Mouse (Mus musculus) induced T-regulatory cell, adult 2 months (primary cell): ENCODE measurements around the gene Gpr157.

Experiments used
- DNase-seq: peaks from one replicate; pipeline ENCODE4 v3.0.0-alpha.2; 2012; ENCODE audit warnings: low read depth

Gene Gpr157

GRCm38 (mm10) chr4:150110373-150110772, 23.2 kb downstream of the Gpr157 start:
- no peak for DNase-seq

- DNase-seq: peak; percentile 77
Measured at GRCm38 (mm10) chr4:150112867-150113266, 25.7 kb downstream of the Gpr157 start.

- DNase-seq: no peak
Measured at GRCm38 (mm10) chr4:150114505-150115061, 27.4 kb downstream of the Gpr157 start.

GRCm38 (mm10) chr4:150117311-150117710, 30.1 kb downstream of the Gpr157 start:
- peak; percentile 49 for DNase-seq

- DNase-seq: no peak
Measured at GRCm38 (mm10) chr4:150118163-150118562, 31.0 kb downstream of the Gpr157 start.

- no peak for DNase-seq
Measured at GRCm38 (mm10) chr4:150119055-150119454, 31.9 kb downstream of the Gpr157 start, which contains the start of gene Slc2a5. Slc2a5 (plus strand) TSS chr4:150119283.

- DNase-seq: no peak
Measured at GRCm38 (mm10) chr4:150119640-150120039, 32.5 kb downstream of the Gpr157 start.

- DNase-seq: no peak
Measured at GRCm38 (mm10) chr4:150120173-150120833, 33.1 kb downstream of the Gpr157 start.

GRCm38 (mm10) chr4:150121430-150121829, 34.3 kb downstream of the Gpr157 start:
- DNase-seq: no peak

GRCm38 (mm10) chr4:150122476-150122875, 35.3 kb downstream of the Gpr157 start:
- DNase-seq: no peak

GRCm38 (mm10) chr4:150126373-150126772, 39.2 kb downstream of the Gpr157 start:
- no peak for DNase-seq

- no peak for DNase-seq
Measured at GRCm38 (mm10) chr4:150127894-150128293, 40.7 kb downstream of the Gpr157 start.

GRCm38 (mm10) chr4:150128571-150128970, 41.4 kb downstream of the Gpr157 start:
- DNase-seq: no peak

GRCm38 (mm10) chr4:150130661-150131060, 43.5 kb downstream of the Gpr157 start:
- no peak for DNase-seq

GRCm38 (mm10) chr4:150132692-150133271, 45.6 kb downstream of the Gpr157 start:
- DNase-seq: no peak

GRCm38 (mm10) chr4:150135254-150135653, 48.1 kb downstream of the Gpr157 start:
- DNase-seq: no peak

GRCm38 (mm10) chr4:150136693-150137092, 49.5 kb downstream of the Gpr157 start:
- DNase-seq: peak; percentile 79

GRCm38 (mm10) chr4:150137368-150138083, 50.4 kb downstream of the Gpr157 start:
- DNase-seq: peak; percentile 17

- peak; percentile 74 for DNase-seq
Measured at GRCm38 (mm10) chr4:150138084-150138543, 50.9 kb downstream of the Gpr157 start.

- no peak for DNase-seq
Measured at GRCm38 (mm10) chr4:150139090-150139489, 51.9 kb downstream of the Gpr157 start.

GRCm38 (mm10) chr4:150140346-150140745, 53.2 kb downstream of the Gpr157 start:
- DNase-seq: no peak

- no peak for DNase-seq
Measured at GRCm38 (mm10) chr4:150144242-150144641, 57.1 kb downstream of the Gpr157 start.

- no peak for DNase-seq
Measured at GRCm38 (mm10) chr4:150146286-150146685, 59.1 kb downstream of the Gpr157 start.
